Mouse (Mus musculus) testis, adult 2 months (tissue): Measurements from ENCODE around the gene Snx9. TPM values are rescaled to one million over a fixed set of nuclear protein-coding genes. Genes with fewer than 3 reads are reported as not detected.

Experiments
- H3K27ac ChIP-seq: fragments of 200-500 bp; 2 replicates; pipeline ENCODE4 v1.5.1; 2012; ENCODE audit warnings: low read depth, low read length; ENCODE audit not compliant: control insufficient read depth, insufficient read depth
- H3K27me3 ChIP-seq: fragments of 200-500 bp; 2 replicates; pipeline ENCODE4 v1.6.1; 2012; ENCODE audit warnings: mild to moderate bottlenecking, low read length, moderate library complexity; ENCODE audit not compliant: control insufficient read depth, insufficient read depth
- H3K36me3 ChIP-seq: fragments of 200-500 bp; 2 replicates; pipeline ENCODE4 v1.6.1; 2012; ENCODE audit warnings: mild to moderate bottlenecking, low read length; ENCODE audit not compliant: control insufficient read depth, insufficient read depth
- H3K4me1 ChIP-seq: fragments of 200-500 bp; 2 replicates; pipeline ENCODE4 v1.6.1; 2012; ENCODE audit warnings: low read length; ENCODE audit not compliant: control insufficient read depth, insufficient read depth
- H3K4me3 ChIP-seq: fragments of 200-500 bp; 2 replicates; pipeline ENCODE4 v1.5.1; 2012; ENCODE audit warnings: low read depth, mild to moderate bottlenecking, low read length, moderate library complexity, mixed read lengths; ENCODE audit not compliant: control insufficient read depth
- CTCF ChIP-seq: fragments of 200-500 bp; IDR thresholded peaks from 2 replicates; pipeline ENCODE4 v1.5.1; 2012; ENCODE audit warnings: low read depth, mild to moderate bottlenecking, inconsistent platforms, low read length, moderate library complexity; ENCODE audit not compliant: control insufficient read depth, insufficient read depth, insufficient replicate concordance
- POLR2A ChIP-seq: fragments of 200-500 bp; IDR thresholded peaks from 2 replicates; pipeline ENCODE4 v1.6.1; 2012; ENCODE audit warnings: low read depth, mild to moderate bottlenecking, inconsistent platforms, low read length, moderate library complexity; ENCODE audit not compliant: control insufficient read depth
- polyA plus RNA-seq: library from polyadenylated mRNA; depleted of rRNA; stranded (reverse); fragments of >200 nt; gene quantifications from 2 replicates; pipeline ENCODE4 v1.2.3, GENCODE M21; 2012

Snx9 gene
- polyA plus RNA-seq, 1 experiment, result 7.1 TPM

- Histone ChIP-seq H3K4me1 (no peaks in the 10 kb centered on the region), H3K27me3 (no peaks in the 10 kb centered on the region), H3K27ac (no peak overlapping the region; the same call in 1 of the 2 replicates), H3K36me3 (no peaks in the 10 kb centered on the region), H3K4me3 (no peak overlapping the region)
- TF ChIP-seq POLR2A (no peak), CTCF (no peak)
Measured at GRCm38 (mm10) chr17:5911591-5911990, 70.5 kb downstream of the Snx9 start.

- Histone ChIP-seq H3K4me1 (no peaks in the 10 kb centered on the region), H3K36me3 (no peaks in the 10 kb centered on the region), H3K27ac (no peak overlapping the region), H3K27me3 (no peaks in the 10 kb centered on the region), H3K4me3 (no peak overlapping the region)
- TF ChIP-seq CTCF, result no peak
- no peak for TF ChIP-seq POLR2A
Measured at GRCm38 (mm10) chr17:5912797-5913196, 71.7 kb downstream of the Snx9 start.

DNA sequence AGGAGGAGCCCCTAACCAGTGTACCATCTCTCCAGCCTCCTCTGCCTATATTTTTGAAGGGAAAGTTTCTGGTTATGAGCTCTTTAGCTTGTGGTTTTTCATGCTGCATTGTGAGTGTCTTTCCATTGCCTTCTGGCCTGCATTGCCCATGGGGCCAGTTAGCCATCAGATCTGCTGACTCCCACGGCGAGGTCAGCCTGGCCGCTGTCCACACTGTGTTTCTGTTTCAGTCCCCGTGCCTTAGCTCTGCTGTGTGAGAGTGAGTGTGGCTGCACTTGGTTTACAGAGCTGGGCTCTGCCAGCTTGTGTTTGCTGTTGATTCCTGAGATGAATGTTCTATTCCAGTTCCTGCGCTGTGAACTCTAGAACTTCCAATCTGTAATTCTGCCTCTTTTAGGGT is 73.1 kb downstream of the Snx9 start:
- Histone ChIP-seq H3K4me3 (no peak overlapping the region), H3K27ac (no peak overlapping the region), H3K36me3 (no peaks in the 10 kb centered on the region), H3K27me3 (no peaks in the 10 kb centered on the region), H3K4me1 (no peaks in the 10 kb centered on the region)
- no peak for TF ChIP-seq CTCF
- no peak for TF ChIP-seq POLR2A

DNA sequence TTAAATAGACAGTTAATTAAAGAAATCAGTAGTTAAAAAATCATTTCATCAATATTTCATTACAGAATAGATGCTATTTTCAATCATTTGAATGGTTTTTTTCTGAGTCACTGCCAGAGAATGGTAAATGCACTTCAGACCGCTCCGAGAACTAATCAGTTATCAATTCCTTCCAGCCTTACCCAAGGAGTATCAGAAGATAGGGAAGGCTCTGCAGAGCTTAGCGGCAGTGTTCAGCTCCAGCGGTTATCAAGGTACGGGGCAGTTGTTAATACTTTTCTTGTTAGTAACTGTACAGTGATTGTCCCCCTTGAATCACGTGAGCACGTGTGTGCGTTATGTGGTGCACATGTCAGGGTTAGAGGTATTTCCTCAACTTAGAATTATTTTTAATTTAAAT is 80.8 kb downstream of the Snx9 start:
- no peak overlapping the region for H3K4me3 ChIP-seq
- TF ChIP-seq CTCF (no peak), POLR2A (no peak)
- no peaks in the 10 kb centered on the region; the same call in 1 of the 2 replicates for H3K4me1 ChIP-seq
- no peak overlapping the region for H3K27ac ChIP-seq
- no peaks in the 10 kb centered on the region for H3K27me3 ChIP-seq
- H3K36me3 ChIP-seq, result no peaks in the 10 kb centered on the region

DNA sequence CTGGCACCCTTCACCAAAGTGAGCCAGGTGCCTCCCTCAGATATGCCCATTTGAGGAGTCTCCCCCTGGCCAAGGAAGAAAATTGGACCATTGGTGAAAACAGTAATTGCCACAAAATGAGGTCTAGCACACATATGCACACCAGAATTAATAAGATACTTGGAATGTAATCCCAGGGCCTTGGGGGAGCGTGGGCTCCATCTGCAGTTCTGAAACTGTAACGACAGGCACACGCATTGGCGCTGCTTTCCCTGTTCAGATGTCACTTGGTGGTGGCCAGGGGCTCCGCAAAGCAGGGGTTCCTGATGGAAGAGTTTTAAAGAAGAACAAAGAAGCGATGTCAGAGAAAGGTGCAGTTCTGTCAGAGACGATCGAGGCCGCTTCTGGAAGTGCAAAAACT is 82.2 kb downstream of the Snx9 start:
- TF ChIP-seq POLR2A, result no peak
- TF ChIP-seq CTCF, result peak; percentile 37; the same call in 1 of the 2 replicates
- no peak overlapping the region for H3K4me3 ChIP-seq
- no peak overlapping the region for H3K27ac ChIP-seq
- no peaks in the 10 kb centered on the region; the same call in 1 of the 2 replicates for H3K4me1 ChIP-seq
- no peaks in the 10 kb centered on the region for H3K36me3 ChIP-seq
- no peaks in the 10 kb centered on the region for H3K27me3 ChIP-seq

GRCm38 (mm10) chr17:5924238-5924637 is 83.1 kb downstream of the Snx9 start:
- H3K36me3 ChIP-seq, result no peaks in the 10 kb centered on the region
- no peak overlapping the region for H3K27ac ChIP-seq
- no peak for TF ChIP-seq CTCF
- TF ChIP-seq POLR2A, result no peak
- no peaks in the 10 kb centered on the region; the same call in 1 of the 2 replicates for H3K4me1 ChIP-seq
- no peak overlapping the region for H3K4me3 ChIP-seq
- H3K27me3 ChIP-seq, result no peaks in the 10 kb centered on the region

- Histone ChIP-seq H3K4me3 (no peak overlapping the region), H3K27me3 (no peaks in the 10 kb centered on the region), H3K4me1 (no peaks in the 10 kb centered on the region; the same call in 1 of the 2 replicates), H3K36me3 (no peaks in the 10 kb centered on the region), H3K27ac (peak overlapping the region; percentile 61; the same call in 1 of the 2 replicates)
- TF ChIP-seq POLR2A, result no peak
- TF ChIP-seq CTCF, result no peak
Measured at GRCm38 (mm10) chr17:5926710-5927109, 85.6 kb downstream of the Snx9 start.

GRCm38 (mm10) chr17:5929031-5929430 is 87.9 kb downstream of the Snx9 start:
- no peaks in the 10 kb centered on the region for H3K36me3 ChIP-seq
- no peak for TF ChIP-seq CTCF
- TF ChIP-seq POLR2A, result no peak

More at GRCm38 (mm10) chr17:5929031-5929430, 87.9 kb downstream of the Snx9 start:
- H3K27ac ChIP-seq, result no peak overlapping the region
- no peaks in the 10 kb centered on the region for H3K27me3 ChIP-seq
- no peak overlapping the region for H3K4me3 ChIP-seq
- no peaks in the 10 kb centered on the region for H3K4me1 ChIP-seq
